Comparison of ENCODE assay signal across 13 mouse cellular contexts in the genomic region with DNA sequence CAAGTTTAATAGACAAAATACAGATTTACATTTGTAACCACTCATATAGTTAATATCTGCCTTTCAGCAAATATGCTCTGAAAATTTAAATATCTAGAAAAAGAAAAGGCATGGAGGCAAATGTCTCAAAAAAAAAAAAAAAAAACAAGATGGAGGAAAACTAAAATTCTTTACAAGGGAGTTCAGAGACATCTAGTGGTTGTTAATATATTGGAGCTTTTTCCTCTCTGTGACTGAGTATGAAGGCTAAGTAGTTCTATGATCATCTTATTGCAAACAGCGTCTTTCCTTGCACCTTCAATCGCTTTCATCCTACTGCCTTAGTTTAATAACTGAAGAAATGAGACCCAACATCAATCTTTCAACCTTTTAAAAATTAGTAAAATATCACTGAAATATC.
DNase-seq lines count a peak whose midpoint lies in the region; ATAC-seq and TF ChIP-seq lines count a peak whose summit lies in the region.
"Had no signal": no experiment of that assay in that cellular context is flagged by ENCODE, and none has a peak within 500 bp of the region (broad histone marks: within the 10 kb centered on the region; RNA-seq: fewer than 3 reads in every experiment).

No protein-coding gene starts in this region.

- DNase-seq in hindbrain, embryonic 11.5 days (ENCODE audit: low spot score): peak; percentile 1
- peak; percentile 51 for DNase-seq in lung, embryonic 14.5 days
- no peak for DNase-seq in lung, postnatal 10 days
- no peak for DNase-seq in Patski (ENCODE audit: low read depth, low spot score)
- DNase-seq in telencephalon, adult 2 months (ENCODE audit: low read depth, low spot score): peak; percentile 13
- no peak for DNase-seq in urinary bladder, adult 18-20 months (ENCODE audit: low spot score in 2 of 2)
- DNase-seq: heart, adult 18-20 months; right cerebral cortex, adult 18-20 months had no signal

- no peaks in the 10 kb centered on the region for H3K4me1 ChIP-seq in hindbrain, embryonic 11.5 days (replicated peaks; ENCODE audit: control insufficient read depth, insufficient read depth, low read length)
- H3K4me1 ChIP-seq in hindbrain, embryonic 13.5 days (replicated peaks): no peaks in the 10 kb centered on the region
- H3K4me1 ChIP-seq in lung, embryonic 14.5 days (ENCODE audit: insufficient read depth): no peaks in the 10 kb centered on the region
- H3K4me1 ChIP-seq: forebrain, embryonic 15.5 days; limb, embryonic 13.5 days; megakaryocyte, embryonic 14.5 days had no signal

- no peak for ATAC-seq in hindbrain, embryonic 11.5 days (ENCODE audit: low FRiP score)
- no peak for ATAC-seq in hindbrain, embryonic 13.5 days (ENCODE audit: low FRiP score)
- no peak for ATAC-seq in lung, embryonic 14.5 days (ENCODE audit: insufficient read depth)
- ATAC-seq in Patski: no peak
- ATAC-seq: forebrain, embryonic 15.5 days; hindbrain, embryonic 16.5 days had no signal

- POLR2A ChIA-PET in Patski (lab: Charles Lee): no interaction called here

- no peak for TF ChIP-seq CTCF in lung, embryonic 14.5 days (IDR thresholded peaks at IDR 0.05; ENCODE audit: low read depth)
- peak; percentile 30 for TF ChIP-seq CTCF in Patski (IDR thresholded peaks at IDR 0.05)

- H3K9me3 ChIP-seq in hindbrain, embryonic 11.5 days (ENCODE audit: control insufficient read depth, low read length): no peaks in the 10 kb centered on the region
- H3K9me3 ChIP-seq in hindbrain, embryonic 13.5 days: no peaks in the 10 kb centered on the region
- no peaks in the 10 kb centered on the region for H3K9me3 ChIP-seq in lung, embryonic 14.5 days (ENCODE audit: low read depth, low read length)
- H3K9me3 ChIP-seq: forebrain, embryonic 15.5 days; limb, embryonic 13.5 days; megakaryocyte, embryonic 14.5 days had no signal

- no peak overlapping the region for H3K27ac ChIP-seq in hindbrain, embryonic 11.5 days (ENCODE audit: low read depth, low read length)
- no peak overlapping the region for H3K27ac ChIP-seq in hindbrain, embryonic 13.5 days
- H3K27ac ChIP-seq in lung, embryonic 14.5 days (ENCODE audit: low read depth): no peak overlapping the region
- H3K27ac ChIP-seq: forebrain, embryonic 15.5 days; limb, embryonic 13.5 days had no signal

- no peaks in the 10 kb centered on the region for H3K27me3 ChIP-seq in hindbrain, embryonic 11.5 days (ENCODE audit: control insufficient read depth, insufficient read depth, low read length)
- no peaks in the 10 kb centered on the region for H3K27me3 ChIP-seq in hindbrain, embryonic 13.5 days
- H3K27me3 ChIP-seq in lung, embryonic 14.5 days (ENCODE audit: insufficient read depth, low read length): no peaks in the 10 kb centered on the region
- H3K27me3 ChIP-seq in Patski: peaks cover 76% of the 10 kb centered on the region
- H3K27me3 ChIP-seq: forebrain, embryonic 15.5 days; limb, embryonic 13.5 days; megakaryocyte, embryonic 14.5 days had no signal

- no peak overlapping the region for H3K9ac ChIP-seq in hindbrain, embryonic 11.5 days (ENCODE audit: low read depth, low read length)
- H3K9ac ChIP-seq in hindbrain, embryonic 13.5 days: no peak overlapping the region
- H3K9ac ChIP-seq in lung, embryonic 14.5 days: no peak overlapping the region
- H3K9ac ChIP-seq: forebrain, embryonic 15.5 days; limb, embryonic 13.5 days had no signal

- CTCF ChIA-PET in Patski (lab: Charles Lee): no interaction called here

- no peaks in the 10 kb centered on the region for H3K36me3 ChIP-seq in hindbrain, embryonic 11.5 days (ENCODE audit: control insufficient read depth, insufficient read depth, low read length)
- no peaks in the 10 kb centered on the region for H3K36me3 ChIP-seq in hindbrain, embryonic 13.5 days
- no peaks in the 10 kb centered on the region for H3K36me3 ChIP-seq in lung, embryonic 14.5 days (ENCODE audit: insufficient read depth)
- H3K36me3 ChIP-seq: forebrain, embryonic 15.5 days had no signal

- H3K4me3 ChIP-seq in hindbrain, embryonic 11.5 days (ENCODE audit: low read depth, low read length): no peak overlapping the region
- H3K4me3 ChIP-seq in hindbrain, embryonic 13.5 days: no peak overlapping the region
- no peak overlapping the region for H3K4me3 ChIP-seq in lung, embryonic 14.5 days (ENCODE audit: low read depth, low read length)
- H3K4me3 ChIP-seq: forebrain, embryonic 15.5 days; limb, embryonic 13.5 days; megakaryocyte, embryonic 14.5 days had no signal

- in situ Hi-C loops in Patski (cut with MboI; ENCODE audit: low pct_unique_long_range_greater_than_20kb): no loop called here

- 60% methylated on average over 2 of the region's 2 CpGs for WGBS in hindbrain, embryonic 11.5 days
- 65% methylated on average over 2 of the region's 2 CpGs for WGBS in hindbrain, embryonic 13.5 days
- WGBS in lung, embryonic 14.5 days: 56% methylated on average over 2 of the region's 2 CpGs

- no peak overlapping the region for H3K4me2 ChIP-seq in hindbrain, embryonic 11.5 days (replicated peaks; ENCODE audit: low read depth, low read length)
- H3K4me2 ChIP-seq in hindbrain, embryonic 13.5 days: no peak overlapping the region
- H3K4me2 ChIP-seq in lung, embryonic 14.5 days: no peak overlapping the region
- H3K4me2 ChIP-seq: forebrain, embryonic 15.5 days; limb, embryonic 13.5 days had no signal

Comparison
In these comparisons a context has a peak if more than half of its experiments do, and no peak if none do; other contexts are left out.
1. DNase-seq: peak in hindbrain, embryonic 11.5 days (single experiment), lung, embryonic 14.5 days (single experiment) and telencephalon, adult 2 months (single experiment); none in lung, postnatal 10 days (single experiment), Patski (single experiment) and urinary bladder, adult 18-20 months (0 of 2).